Mouse (Mus musculus): ENCODE results near the gene Gpx2. TPM values are rescaled to one million over a fixed set of nuclear protein-coding genes. Genes with fewer than 3 reads are reported as not detected.
A peak's percentile ranks its signal among the peaks of the same experiment; 100 is the strongest.

The Gpx2 gene
- total and polyA plus RNA-seq, 2 experiments = 0.09 to 0.21 TPM

DNA sequence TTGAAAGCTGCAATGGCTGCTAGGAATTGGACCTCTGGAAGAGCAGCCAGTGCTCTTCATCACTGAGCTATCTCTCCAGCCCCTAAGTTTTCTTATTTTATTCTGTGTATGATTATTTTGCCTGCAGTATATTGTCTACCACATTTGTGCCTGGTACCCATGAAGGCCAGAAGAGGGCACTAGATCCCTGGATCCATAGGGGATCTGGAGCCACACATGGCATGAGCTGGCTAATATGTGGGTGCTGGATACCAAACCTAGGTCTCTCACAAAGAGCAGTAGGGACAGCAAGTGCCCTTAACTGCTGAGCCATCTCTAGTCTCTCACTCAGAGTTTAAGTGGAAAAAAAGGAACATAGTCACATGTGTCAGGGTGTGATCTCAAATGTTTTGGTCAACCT is 17.5 kb downstream of the Gpx2 start:
- no peak for DNase-seq (ENCODE audit: extremely low read depth, low read depth, low spot score)
- H3K4me1 ChIP-seq (ENCODE audit: control insufficient read depth, insufficient read depth, low read length) = peaks cover 5% of the 10 kb centered on the region; the same call in 1 of the 2 replicates
- no peaks in the 10 kb centered on the region for H3K27me3 ChIP-seq (ENCODE audit: control insufficient read depth, insufficient read depth, low read length)
- TF ChIP-seq POLR2A (IDR thresholded peaks at IDR 0.05; ENCODE audit: extremely low read depth, insufficient read depth, low read length) (no peak), CTCF (IDR thresholded peaks at IDR 0.05; ENCODE audit: low read depth, low read length) (peak; percentile 32; the same call in 1 of the 2 replicates)
- H3K79me2 ChIP-seq (ENCODE audit: control insufficient read depth, insufficient read depth, low read length) = peaks cover 4% of the 10 kb centered on the region; the same call in 1 of the 2 replicates
- no peak overlapping the region for H3K27ac ChIP-seq (replicated peaks; ENCODE audit: insufficient read depth, low read depth, low read length)
- peaks cover 6% of the 10 kb centered on the region; the same call in 1 of the 2 replicates for H3K36me3 ChIP-seq (ENCODE audit: control insufficient read depth, insufficient read depth, low read length)
- H3K9ac ChIP-seq (ENCODE audit: low read depth, low read length) = no peak overlapping the region
- no peak overlapping the region for H3K4me3 ChIP-seq (ENCODE audit: insufficient read depth, low read depth, low read length)

DNA sequence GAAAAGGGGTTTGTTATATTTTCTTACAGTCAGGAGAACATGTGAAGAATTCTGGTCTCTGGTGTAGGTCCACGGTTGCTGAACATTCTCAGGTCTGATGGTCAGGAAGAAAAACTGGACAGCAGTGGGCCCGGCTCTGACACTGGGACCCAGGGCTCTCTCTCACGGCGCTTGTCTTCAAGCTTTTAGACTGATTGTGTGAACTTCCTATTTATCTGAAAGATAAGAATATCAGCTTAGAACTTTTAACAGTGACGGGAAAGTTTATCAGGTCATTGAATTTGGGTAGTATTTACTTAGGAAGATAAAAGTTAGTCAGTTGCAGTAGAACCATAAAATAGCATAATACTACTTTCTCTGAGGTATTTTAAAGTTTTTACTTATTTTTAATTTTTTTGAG is 18.5 kb downstream of the Gpx2 start:
- no peak overlapping the region for H3K4me3 ChIP-seq (ENCODE audit: insufficient read depth, low read depth, low read length)
- H3K27me3 ChIP-seq (ENCODE audit: control insufficient read depth, insufficient read depth, low read length) = no peaks in the 10 kb centered on the region
- H3K36me3 ChIP-seq (ENCODE audit: control insufficient read depth, insufficient read depth, low read length) = peaks cover 6% of the 10 kb centered on the region; the same call in 1 of the 2 replicates
- peaks cover 9% of the 10 kb centered on the region; the same call in 1 of the 2 replicates for H3K4me1 ChIP-seq (ENCODE audit: control insufficient read depth, insufficient read depth, low read length)
- peaks cover 4% of the 10 kb centered on the region; the same call in 1 of the 2 replicates for H3K79me2 ChIP-seq (ENCODE audit: control insufficient read depth, insufficient read depth, low read length)
- no peak for DNase-seq (ENCODE audit: extremely low read depth, low read depth, low spot score)
- no peak for TF ChIP-seq POLR2A (IDR thresholded peaks at IDR 0.05; ENCODE audit: extremely low read depth, insufficient read depth, low read length)
- TF ChIP-seq CTCF (IDR thresholded peaks at IDR 0.05; ENCODE audit: low read depth, low read length) = no peak
- 78% methylated on average over 5 of the region's 5 CpGs for WGBS
- no peak overlapping the region for H3K9ac ChIP-seq (ENCODE audit: low read depth, low read length)
- H3K27ac ChIP-seq (replicated peaks; ENCODE audit: insufficient read depth, low read depth, low read length) = no peak overlapping the region

DNA sequence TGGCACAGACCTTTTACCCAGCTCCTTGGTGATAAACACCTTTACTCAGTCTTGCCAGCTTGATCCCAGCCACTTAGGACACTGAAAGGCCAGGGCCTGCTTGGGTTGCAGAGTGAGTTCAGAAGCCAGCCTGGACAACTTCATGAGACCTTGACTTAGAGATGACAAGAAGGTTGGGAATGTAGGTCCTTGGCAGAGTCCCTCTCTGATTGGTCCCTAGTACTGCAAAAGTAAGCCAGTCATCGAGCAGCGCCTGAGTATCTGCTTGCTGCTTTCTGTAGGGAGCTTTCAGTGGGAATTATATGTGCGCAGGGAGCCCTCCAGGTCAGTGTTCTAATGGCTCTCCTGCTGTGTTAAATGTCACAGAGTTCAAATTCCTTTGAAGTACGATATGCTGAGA is 20.2 kb downstream of the Gpx2 start:
- WGBS = 89% methylated on average over 4 of the region's 4 CpGs
- Histone ChIP-seq H3K27me3 (ENCODE audit: control insufficient read depth, insufficient read depth, low read length) (no peaks in the 10 kb centered on the region), H3K36me3 (ENCODE audit: control insufficient read depth, insufficient read depth, low read length) (peaks cover 4% of the 10 kb centered on the region; the same call in 1 of the 2 replicates), H3K4me3 (ENCODE audit: insufficient read depth, low read depth, low read length) (no peak overlapping the region), H3K27ac (replicated peaks; ENCODE audit: insufficient read depth, low read depth, low read length) (no peak overlapping the region), H3K4me1 (ENCODE audit: control insufficient read depth, insufficient read depth, low read length) (peaks cover 9% of the 10 kb centered on the region; the same call in 1 of the 2 replicates), H3K9ac (ENCODE audit: low read depth, low read length) (no peak overlapping the region), H3K79me2 (ENCODE audit: control insufficient read depth, insufficient read depth, low read length) (peaks cover 4% of the 10 kb centered on the region; the same call in 1 of the 2 replicates)
- no peak for DNase-seq (ENCODE audit: extremely low read depth, low read depth, low spot score)
- TF ChIP-seq POLR2A (IDR thresholded peaks at IDR 0.05; ENCODE audit: extremely low read depth, insufficient read depth, low read length) = no peak
- TF ChIP-seq CTCF (IDR thresholded peaks at IDR 0.05; ENCODE audit: low read depth, low read length) = no peak

DNA sequence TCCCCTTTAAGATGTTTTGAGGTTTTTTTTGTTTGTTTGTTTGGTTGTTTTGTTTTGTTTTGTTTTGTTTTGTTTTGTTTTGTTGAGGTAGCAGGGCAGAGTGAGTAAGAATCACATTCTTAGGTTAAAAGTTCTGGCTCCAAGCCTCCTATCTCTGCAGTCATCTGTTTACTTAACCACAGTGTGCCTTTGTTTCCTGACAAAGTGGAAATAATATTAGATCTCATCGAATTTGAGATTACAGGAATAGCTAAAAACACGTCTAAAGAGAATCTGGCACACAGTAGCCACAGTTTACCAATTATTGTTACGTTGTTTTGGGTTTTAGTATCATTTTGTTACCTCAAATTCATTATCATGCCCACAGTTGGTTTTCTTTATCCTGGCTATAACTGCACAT is 20.7 kb downstream of the Gpx2 start:
- peaks cover 9% of the 10 kb centered on the region; the same call in 1 of the 2 replicates for H3K4me1 ChIP-seq (ENCODE audit: control insufficient read depth, insufficient read depth, low read length)
- WGBS = 39% methylated on average over 3 of the region's 3 CpGs

DNA sequence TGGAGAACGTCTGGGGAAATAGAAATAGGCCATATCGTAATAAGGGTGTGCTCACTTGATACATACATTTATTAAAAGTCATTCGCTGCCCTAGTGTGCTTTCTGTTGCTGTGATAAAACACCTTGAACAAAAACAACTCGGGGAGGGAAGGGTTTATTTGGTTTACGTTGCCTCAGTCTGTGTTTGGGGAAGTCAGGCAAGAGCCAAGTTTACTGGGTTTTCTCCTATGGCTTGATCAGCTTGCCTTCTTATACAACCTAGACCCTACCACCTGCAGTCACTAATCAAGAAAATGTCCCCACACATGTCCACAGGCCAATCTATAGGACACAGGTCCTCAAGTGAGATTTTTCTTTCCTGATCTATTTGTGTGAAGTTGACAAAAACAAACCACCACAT is 23.8 kb downstream of the Gpx2 start:
- H3K79me2 ChIP-seq (ENCODE audit: control insufficient read depth, insufficient read depth, low read length) = peaks cover 10% of the 10 kb centered on the region; the same call in 1 of the 2 replicates
- 78% methylated on average over 5 of the region's 5 CpGs for whole genome bisulfite sequencing

More for the DNA sequence above, 20.7 kb downstream of the Gpx2 start:
- DNase-seq (ENCODE audit: extremely low read depth, low read depth, low spot score) = no peak
- TF ChIP-seq CTCF (IDR thresholded peaks at IDR 0.05; ENCODE audit: low read depth, low read length) = no peak
- Histone ChIP-seq H3K27ac (replicated peaks; ENCODE audit: insufficient read depth, low read depth, low read length) (no peak overlapping the region), H3K36me3 (ENCODE audit: control insufficient read depth, insufficient read depth, low read length) (peaks cover 3% of the 10 kb centered on the region; the same call in 1 of the 2 replicates), H3K4me3 (ENCODE audit: insufficient read depth, low read depth, low read length) (no peak overlapping the region), H3K27me3 (ENCODE audit: control insufficient read depth, insufficient read depth, low read length) (no peaks in the 10 kb centered on the region), H3K79me2 (ENCODE audit: control insufficient read depth, insufficient read depth, low read length) (peaks cover 4% of the 10 kb centered on the region; the same call in 1 of the 2 replicates), H3K9ac (ENCODE audit: low read depth, low read length) (no peak overlapping the region)

DNA sequence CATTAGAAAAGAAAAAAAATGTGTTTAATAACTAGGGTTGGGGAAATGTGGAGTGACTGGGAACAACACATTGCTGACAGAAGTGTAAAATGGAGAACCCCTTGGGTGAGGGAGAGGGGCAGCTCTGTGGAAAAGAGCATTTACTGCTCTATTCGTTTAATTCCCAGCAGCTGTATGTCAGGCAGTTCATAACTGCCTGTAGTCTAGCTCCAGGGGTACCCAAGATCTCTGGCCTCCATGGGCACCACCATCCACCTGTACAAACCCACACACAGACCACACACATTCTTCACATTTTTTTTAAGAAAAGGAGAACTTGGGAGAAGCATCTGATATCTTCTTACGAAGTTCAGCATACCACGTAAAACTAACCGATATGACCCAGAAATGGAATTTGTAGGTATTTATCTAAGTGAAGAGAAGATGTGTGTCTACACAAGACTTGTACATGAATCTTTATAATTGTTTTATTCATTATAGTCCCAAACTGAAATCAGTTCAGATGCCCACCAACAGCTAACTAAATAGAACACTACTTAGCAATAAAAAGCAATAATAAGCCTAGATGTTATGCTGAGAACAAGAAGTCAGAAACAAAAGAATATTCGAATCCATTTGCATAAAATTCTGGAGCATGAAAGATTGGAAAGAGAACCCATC is 24.4 kb downstream of the Gpx2 start:
- Histone ChIP-seq H3K36me3 (ENCODE audit: control insufficient read depth, insufficient read depth, low read length) (no peaks in the 10 kb centered on the region), H3K27me3 (ENCODE audit: control insufficient read depth, insufficient read depth, low read length) (no peaks in the 10 kb centered on the region), H3K27ac (replicated peaks; ENCODE audit: insufficient read depth, low read depth, low read length) (no peak overlapping the region), H3K4me1 (ENCODE audit: control insufficient read depth, insufficient read depth, low read length) (peaks cover 13% of the 10 kb centered on the region; the same call in 1 of the 2 replicates), H3K4me3 (ENCODE audit: insufficient read depth, low read depth, low read length) (no peak overlapping the region), H3K79me2 (ENCODE audit: control insufficient read depth, insufficient read depth, low read length) (peaks cover 12% of the 10 kb centered on the region; the same call in 1 of the 2 replicates), H3K9ac (ENCODE audit: low read depth, low read length) (no peak overlapping the region)
- TF ChIP-seq POLR2A (IDR thresholded peaks at IDR 0.05; ENCODE audit: extremely low read depth, insufficient read depth, low read length) = no peak
- no peak for TF ChIP-seq CTCF (IDR thresholded peaks at IDR 0.05; ENCODE audit: low read depth, low read length)
- WGBS = 87% methylated on average over 5 of the region's 5 CpGs
- no peak for DNase-seq (ENCODE audit: extremely low read depth, low read depth, low spot score)

More for the DNA sequence above, 23.8 kb downstream of the Gpx2 start:
- no peaks in the 10 kb centered on the region for H3K36me3 ChIP-seq (ENCODE audit: control insufficient read depth, insufficient read depth, low read length)
- no peak for DNase-seq (ENCODE audit: extremely low read depth, low read depth, low spot score)
- H3K9ac ChIP-seq (ENCODE audit: low read depth, low read length) = no peak overlapping the region
- H3K27ac ChIP-seq (replicated peaks; ENCODE audit: insufficient read depth, low read depth, low read length) = no peak overlapping the region
- TF ChIP-seq CTCF (IDR thresholded peaks at IDR 0.05; ENCODE audit: low read depth, low read length) (no peak), POLR2A (IDR thresholded peaks at IDR 0.05; ENCODE audit: extremely low read depth, insufficient read depth, low read length) (no peak)
- no peak overlapping the region for H3K4me3 ChIP-seq (ENCODE audit: insufficient read depth, low read depth, low read length)
- H3K27me3 ChIP-seq (ENCODE audit: control insufficient read depth, insufficient read depth, low read length) = no peaks in the 10 kb centered on the region
- H3K4me1 ChIP-seq (ENCODE audit: control insufficient read depth, insufficient read depth, low read length) = peaks cover 9% of the 10 kb centered on the region; the same call in 1 of the 2 replicates

Data from liver, adult 2 months (tissue).